Mouse (Mus musculus): Measurements from ENCODE around the gene Lat2. TPM values are rescaled to one million over a fixed set of nuclear protein-coding genes. Genes with fewer than 3 reads are reported as not detected.

Gene Lat2
- total RNA-seq, 2 experiments from 2014 or later: 3.0 to 3.3 TPM

DNA sequence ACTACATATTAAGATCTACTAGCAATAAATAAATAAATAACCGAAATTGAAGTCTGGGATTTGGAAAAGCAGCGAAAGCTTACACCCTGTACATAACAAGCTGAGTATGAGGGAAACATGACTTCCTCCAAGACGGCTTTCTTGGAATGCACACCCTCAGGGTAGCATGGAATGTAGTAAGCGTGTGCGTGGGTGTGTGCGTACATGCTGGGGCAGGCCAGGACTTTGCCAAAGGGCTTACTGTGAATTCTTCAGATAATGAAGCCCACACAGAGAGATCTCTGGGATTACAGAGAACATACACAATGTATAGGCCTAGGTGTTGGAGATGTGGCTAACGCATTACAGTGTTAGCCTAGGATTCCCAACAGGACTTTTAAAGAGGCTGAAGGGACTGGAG lies 37.3 kb downstream of the Lat2 start:
- no peak for DNase-seq
- intact Hi-C loops (cut with DNase I): no loop called here

DNA sequence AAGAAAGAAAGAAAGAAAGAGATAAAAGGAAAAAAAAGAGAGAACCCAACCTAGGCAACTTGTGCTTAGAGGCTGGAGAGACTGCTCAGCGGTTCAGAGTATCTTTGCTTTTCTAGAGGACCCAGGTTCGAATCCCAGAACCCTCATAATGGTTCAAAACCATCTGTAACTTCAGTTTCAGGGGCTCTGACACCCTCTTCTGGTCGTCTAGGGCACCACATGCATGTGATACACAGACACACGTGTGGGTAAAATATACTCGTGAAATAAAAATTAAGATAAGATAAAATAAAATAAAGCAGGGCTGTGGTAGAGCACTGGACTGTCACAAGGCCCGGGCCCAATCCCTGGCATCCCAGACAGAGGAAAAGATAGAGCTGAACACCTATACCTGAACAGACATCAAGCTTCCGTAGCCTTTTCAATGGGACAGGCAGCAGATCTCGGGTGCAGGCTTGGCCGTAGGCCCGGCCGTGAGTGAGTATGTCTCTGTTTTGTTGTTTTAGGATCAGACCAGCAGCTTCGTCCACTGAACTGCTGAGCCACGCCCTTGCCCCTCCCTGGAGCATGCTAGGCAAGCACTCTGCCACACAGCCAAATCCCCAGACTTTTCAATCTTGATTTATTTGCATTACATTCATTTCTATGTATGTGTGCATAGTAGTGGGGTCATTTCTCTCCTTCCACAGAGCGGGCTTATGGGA lies 38.2 kb downstream of the Lat2 start:
- DNase-seq: no peak
- intact Hi-C loops (cut with DNase I): no loop called here

DNA sequence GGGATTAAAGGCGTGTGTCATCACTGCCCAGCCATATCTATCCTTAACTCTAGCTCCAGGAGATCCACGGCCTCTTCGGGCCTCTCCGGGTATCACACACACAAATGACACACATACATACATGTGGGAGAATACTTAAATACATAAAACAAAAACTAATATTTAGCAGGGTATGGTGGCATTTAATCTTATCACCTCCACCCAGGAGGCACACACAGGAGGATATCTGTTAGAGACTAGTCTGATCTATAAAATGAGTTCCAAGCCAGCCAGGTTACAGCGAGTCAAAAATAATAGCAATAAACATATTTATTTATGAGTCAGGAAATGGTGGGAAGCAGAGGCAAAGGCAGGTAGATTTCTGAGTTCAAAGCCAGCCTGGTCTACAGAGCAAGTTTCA lies 39.0 kb downstream of the Lat2 start:
- no peak for DNase-seq
- intact Hi-C loops (cut with DNase I): no loop called here

DNA sequence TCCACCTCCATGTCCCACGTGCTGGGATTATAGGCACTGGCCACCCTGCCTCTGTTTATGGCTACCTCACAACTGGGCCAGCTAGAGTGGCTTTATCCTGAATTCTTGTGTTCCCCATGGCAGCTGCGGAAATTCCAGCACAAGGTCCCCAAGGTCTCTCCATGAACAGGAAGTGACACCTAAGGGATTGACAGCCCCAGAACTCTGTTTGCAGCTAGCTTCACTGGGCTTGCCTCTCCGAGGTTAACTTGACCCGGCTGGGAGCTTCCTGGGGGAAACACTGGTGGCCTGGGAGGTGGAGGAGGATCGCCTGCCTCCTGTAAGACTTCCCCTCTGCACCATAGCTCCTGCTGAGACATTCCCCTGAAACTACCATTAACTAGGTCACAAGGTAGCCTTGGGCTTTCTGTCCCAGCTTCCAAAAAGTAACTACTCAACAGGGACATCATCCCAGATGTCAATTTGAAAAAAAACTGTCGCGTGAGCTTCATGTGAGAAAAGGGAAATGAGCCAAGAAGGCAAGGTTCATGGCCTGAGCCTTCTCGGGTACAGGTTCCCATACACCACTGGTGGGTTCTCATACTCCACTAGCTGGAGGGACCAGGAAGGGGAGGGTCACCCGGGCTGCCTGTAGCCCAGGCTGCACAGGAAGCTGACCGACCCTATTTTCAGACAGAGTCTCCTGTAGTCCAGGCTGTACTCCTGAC lies 42.2 kb downstream of the Lat2 start:
- intact Hi-C loops (cut with DNase I): no loop called here
- peak in 1 of 2 experiments; percentile 34 for DNase-seq

DNA sequence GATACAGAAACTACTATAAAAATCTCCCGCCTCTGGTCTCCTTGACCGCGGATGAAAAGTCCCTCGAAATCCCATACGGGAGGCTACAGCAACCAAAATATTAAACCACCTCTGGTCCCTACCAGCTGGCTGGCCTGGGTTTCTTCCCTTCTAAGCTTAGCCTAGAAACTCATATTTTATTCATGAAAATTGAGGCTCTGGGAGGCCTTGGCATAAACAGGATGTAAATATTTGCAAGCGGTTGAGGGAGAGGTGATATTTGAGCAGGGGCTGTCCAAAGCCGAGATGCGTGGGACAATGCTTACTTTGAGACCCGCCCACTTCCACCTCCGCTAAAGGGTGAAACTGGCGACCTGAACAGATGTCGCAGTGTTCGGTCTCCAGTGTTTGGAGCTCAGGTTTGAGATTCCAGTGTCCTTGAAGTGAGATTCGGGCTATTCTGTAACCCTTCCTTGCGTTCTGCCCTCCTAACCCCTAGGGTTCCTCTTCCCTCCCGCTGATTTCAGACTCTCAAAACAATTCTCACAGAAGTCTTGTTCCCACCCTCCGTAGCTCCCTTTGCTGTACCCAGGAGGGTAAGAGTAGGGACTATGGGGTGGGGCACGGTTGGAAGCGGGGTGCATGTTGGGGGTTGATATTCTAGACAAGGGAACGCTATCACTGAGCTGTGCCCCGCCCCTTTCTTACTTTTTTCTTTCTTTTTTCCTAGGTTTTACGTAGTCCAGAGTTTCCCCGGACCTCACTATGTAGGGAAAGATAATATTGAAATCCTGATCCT lies 42.9 kb downstream of the Lat2 start:
- intact Hi-C loops (cut with DNase I): no loop called here
- peak; percentile 41 to 62 for DNase-seq

DNA sequence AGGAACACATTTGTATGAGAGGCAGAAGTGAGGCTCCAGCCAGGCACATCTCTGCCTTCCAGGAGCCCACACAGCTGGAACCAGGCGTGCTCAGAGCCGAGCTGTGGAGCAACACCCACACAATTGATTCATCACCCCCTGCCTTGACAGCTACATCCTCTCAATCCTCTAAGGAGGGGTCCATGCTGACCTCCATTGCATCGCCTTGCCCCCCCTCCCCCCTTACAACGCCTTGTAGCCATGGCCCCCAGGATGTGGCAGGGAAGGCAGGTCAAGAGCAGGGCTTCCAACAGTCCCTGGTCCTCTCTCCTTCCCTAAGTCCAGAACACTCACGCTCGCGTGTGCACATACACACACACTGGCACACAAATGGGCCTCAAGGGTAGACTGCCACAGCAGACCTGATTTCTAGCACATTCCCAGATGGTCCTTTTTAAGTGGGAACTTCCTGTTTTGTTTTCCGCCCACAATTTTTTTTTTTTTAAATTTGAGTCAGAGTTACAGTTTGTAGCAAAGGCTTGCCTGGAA lies 45.8 kb downstream of the Lat2 start:
- intact Hi-C loops (cut with DNase I): no loop called here
- DNase-seq: peak; percentile 40 to 42

DNA sequence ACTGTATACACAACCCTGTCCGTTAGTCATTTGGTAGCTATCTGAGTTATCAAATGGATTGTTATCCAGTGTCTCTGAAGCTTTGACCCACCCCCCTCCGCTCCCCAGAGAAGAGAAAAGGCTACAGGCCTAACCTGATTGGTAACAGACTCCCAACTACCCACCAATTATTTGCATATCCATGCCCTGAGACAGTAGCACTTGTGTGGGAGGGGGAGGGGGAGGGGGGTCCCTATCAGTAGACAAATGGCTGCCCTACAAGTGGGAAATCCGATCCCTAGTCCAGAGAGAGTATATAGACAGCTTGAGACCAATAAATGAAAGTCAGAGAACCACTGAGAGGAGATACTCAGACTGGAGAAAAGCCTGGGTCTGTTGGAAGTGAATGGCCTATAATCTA lies 46.8 kb downstream of the Lat2 start:
- intact Hi-C loops (cut with DNase I): no loop called here
- no peak for DNase-seq

DNA sequence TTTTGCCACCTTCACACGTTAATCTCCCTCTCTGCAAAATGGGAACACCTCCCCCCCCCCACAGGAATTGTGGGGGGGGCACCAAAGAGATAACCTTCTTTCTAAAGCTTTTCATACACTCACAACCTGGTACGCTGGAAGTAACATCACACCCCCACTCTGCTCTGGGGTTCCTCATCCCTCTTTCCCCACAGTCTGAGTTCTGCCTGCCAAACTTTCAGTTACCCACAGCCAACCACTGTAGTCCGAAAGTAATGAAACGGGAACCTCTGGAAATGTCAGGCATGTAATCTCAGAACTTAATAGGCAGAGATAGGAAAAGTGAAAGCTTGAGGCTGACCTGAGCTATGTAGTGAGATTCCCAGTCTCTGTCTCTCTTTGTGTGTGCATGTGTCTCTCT lies 47.4 kb downstream of the Lat2 start:
- intact Hi-C loops (cut with DNase I): no loop called here

DNA sequence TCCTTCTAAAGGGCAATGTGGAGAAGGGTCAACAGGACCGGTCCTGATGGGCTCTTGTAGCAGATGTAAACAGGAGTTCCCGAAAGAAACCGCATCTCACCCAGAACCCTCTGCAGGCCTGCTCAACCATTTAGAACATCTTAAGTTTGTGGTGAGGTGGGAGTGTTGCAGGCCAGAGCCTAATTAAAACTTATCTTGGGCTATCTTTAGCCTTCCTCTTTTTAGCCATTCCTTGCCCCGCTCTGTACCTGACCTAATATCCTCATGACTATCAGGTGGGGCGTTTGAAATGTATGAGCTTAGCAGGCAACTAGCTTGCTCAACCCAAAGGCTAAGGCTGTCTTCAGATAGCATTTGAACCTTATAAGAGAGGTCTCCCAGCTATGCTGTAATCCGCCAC lies 49.1 kb downstream of the Lat2 start:
- intact Hi-C loops (cut with DNase I): no loop called here
- no peak for DNase-seq

More for the DNA sequence above, 47.4 kb downstream of the Lat2 start:
- no peak for DNase-seq

DNA sequence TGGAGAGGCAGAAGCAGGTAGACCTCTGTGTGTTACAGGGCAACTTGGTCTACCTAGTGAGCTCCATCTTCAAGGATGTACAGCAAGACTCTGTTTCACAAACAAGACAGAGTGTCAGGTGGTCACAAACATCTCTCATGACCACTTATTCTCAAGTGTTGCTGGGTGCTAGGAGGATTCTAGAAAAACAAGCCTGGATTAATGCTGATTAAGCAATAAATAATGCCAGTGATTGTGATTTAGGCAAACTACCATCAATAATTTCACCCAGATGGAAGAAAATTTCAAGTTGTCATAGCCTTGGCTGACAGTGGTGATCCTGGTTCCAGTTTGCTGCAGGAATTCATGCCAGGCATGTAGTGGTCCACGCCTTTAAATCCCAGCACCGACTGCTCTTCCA lies 50.6 kb downstream of the Lat2 start:
- intact Hi-C loops (cut with DNase I): no loop called here
- no peak for DNase-seq

DNA sequence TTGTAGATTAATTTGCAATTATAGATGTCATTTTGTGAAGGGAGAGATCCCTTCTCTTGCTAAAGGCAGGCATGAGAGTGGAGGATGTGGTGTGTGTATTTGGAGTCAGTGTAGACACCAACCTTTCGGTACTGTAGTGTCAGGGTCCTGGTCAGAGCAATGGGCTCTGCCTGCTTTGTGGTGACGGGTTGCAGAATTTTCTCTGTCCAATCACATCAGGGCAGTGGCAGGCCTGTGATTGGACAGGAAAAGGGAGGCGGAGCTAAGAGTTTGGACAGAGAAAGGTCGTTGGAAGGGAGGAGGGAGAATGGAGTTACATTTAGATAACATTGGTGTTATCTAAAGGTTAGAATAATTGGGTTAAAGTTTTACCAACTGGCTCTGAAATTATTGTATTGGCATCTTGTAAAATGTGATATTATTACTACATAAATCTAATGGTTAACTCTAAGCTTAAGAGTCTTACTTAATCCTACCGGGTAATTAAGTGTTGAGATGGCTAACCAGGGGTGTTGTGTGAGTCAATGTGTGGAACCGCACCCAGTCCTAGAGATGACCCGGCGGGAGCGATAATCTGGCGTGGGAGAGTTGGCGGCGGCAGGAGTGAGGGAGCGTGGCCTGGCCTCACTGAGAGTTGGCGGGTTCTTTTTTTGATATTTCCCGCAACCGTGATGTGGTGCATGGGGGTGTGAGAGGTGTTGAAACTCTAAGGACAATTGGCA lies 54.2 kb downstream of the Lat2 start:
- intact Hi-C loops (cut with DNase I): no loop called here
- DNase-seq: no peak

DNA sequence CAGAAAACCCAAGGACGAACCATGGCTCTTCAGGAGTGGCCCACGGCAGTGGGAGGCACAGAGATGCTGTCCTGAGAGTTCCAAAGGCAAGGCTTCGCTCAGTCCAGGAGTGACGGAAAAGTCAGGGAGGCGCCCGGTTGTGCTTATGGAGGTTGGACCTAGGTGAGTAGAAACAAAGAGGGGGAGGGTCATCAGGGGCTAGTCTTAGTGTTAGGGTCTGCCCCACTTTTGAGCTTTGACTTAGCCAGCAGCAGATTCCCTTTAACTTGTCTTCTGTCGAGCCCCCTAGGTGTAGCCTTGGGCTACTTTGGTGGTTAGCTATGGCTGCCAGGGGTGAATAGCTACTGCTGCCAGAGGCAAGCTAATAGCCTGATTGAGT lies 54.8 kb downstream of the Lat2 start, which contains the start of gene Syna:
TSS of gene Syna (minus strand) at position 101 of the 379 bp plus-strand sequence.
- intact Hi-C loops (cut with DNase I): no loop called here
- DNase-seq: no peak

DNA sequence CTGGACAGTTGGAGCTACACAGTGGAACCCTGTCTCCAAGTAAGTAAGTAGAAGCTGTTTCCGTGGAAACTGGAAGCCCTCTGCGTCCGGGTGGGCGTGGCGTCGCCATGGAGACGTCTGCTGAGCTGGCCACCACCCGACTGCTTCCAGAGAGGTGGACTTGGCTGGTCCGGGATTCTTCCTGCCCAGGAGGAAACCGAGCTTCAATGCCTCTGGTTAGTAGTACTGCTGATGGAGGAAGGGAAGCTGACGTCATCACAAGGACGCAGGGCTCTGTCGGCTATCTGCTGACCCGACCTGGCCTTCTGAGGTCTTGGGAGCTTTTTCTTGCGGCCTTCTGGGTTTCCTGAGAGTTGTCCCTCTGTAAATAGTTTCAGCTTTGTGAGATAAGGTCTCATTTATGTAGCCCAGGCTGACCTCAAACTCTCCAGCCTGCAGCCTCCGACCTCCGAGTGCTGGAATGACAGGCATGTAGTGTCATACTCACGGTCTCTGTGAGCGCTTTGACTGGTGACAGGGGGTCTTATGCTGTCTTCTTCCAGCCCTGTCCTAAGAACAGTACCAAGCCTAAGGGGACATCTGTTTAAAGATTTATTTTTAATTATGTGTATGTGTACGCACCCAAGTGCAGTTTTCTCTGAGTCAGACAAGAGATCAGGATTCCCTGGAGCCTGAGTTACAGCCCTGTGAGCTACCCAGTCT lies 59.2 kb downstream of the Lat2 start:
- intact Hi-C loops (cut with DNase I): no loop called here
- DNase-seq: peak; percentile 84 to 85

DNA sequence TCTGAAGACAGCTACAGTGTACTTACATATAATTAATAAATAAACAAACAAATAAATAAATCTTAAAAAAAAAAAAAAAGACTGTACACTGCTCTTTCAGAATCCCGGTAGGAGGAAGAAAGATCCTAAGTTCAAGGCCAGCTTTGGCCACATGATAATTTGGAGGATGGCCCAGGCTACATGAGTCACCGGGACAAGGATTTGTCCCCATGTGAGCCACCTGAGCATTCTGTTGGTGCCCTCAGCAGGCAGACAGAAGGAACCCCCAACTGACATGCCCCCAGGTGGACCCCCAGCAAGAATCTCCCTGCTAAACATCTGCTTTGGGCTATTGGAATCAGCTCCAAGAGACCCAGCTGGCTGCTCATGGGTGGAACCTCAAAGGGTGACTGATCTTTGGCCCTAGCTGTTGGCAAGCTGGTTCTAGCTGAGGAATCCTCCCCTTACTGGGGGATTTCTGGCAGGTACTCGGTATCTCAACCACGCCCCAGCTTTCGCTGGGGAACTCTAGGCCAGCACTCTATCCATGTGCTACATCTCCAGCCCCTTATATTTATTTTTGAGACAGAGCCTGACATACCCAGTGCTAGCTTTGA lies 60.8 kb downstream of the Lat2 start:
- intact Hi-C loops (cut with DNase I): no loop called here
- no peak for DNase-seq

DNA sequence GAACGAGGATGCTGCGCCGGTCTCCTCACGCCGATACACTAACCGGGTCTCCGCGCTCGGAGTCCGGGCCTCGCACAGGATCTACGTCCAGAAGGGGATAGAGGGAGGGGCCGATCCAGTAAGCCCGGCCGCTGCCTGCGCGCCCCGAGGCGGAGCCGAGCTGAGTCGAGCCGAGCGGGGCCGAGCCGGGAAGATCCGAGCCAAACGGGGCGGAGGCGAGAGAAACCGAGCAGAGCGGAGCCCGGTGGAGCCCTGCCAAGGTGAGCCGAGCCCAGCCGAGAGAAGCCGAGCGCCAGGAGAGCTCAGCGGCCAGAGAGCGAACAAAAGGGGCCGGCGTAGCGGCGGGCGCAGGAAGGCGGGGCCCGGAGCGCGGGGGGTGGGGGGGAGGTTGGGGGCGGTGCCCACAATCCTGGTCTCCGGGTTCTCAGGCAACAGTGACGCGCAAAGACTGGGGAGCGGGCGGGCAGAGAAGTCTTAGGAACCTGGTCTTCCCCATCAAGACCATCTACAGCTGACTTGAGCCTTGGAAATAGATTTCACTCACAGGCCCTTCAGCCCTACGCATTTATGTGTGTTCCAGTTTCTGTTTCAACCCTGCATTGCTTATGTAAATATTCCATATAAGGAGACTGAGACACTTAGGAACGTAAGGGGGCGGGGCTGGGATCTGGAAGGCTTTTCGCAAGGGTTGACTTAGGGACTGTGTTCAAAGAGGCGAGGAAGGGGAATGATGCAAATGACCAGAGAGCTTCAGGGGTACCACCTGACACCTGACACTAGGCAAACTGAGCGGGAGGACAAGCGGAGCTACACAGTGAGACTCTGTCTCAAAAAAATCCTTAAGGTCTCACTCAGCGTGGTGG lies 62.5 kb downstream of the Lat2 start, which contains the start of gene Clip2:
TSS of gene Clip2 (minus strand) at position 325 of the 863 bp plus-strand sequence.
- intact Hi-C loops (cut with DNase I): no loop called here
- DNase-seq: peak; percentile 100

DNA sequence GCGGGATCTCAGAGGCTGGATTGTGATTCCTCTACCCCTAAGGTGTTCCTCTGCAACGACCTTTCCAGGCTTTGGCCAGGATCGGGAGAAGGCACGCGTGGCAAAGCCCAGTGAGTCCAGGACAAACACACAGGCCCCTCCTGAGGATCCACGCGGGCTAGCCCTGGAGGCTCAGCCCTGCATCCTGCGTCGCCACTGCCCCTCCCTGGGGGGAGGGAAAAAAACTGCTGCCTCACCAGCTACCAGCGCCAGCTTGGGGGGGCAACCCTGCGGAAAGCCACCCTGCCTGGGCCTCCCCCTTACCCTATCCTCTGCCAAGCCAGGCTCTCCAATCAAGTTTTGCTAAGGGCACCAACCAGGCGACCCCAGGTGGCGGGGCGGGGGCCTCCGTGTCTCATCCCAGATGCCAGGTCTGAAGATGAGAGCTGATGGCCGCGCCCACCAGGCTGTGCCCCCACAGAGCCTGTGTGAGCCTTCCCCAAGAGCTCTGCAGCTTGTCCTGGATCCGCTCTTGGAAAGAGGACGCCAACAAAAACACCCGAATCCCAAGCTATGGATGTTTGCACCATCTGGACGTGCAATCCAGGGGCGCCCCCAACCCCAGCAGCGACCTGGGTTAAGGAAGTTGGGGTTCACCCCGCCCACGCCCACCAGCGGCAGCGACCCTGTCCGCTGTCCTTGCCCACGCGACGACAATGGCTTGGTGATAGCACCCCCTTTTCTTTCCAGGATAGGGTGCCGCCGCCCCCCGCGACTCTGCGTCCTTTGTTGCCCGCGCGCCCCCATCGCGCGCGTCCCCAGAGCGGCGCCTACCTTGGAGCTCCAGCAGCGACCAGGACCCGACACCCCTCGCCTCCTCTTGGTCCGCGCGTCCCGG lies 63.4 kb downstream of the Lat2 start:
- intact Hi-C loops (cut with DNase I): no loop called here
- DNase-seq: peak; percentile 46

DNA sequence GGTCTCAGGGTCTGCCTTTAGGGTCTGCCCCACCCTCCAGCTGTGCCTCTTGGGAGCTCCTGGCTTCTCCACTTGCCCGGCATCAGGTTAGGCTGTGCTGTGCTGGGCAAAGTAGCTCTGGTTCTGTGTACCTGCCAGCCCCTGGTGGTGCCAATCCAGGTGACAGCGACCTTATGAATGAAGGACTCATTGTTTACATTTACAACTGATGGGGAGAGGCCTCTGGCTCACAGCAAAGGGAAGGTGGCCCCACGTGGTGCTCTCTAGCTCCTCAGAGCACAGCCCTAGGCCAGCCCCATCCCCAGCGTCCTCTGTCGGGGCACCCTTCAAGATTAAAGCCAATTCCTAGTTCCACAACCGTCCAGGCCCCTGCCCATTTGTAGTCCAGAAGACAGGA lies 64.0 kb downstream of the Lat2 start:
- intact Hi-C loops (cut with DNase I): no loop called here
- no peak for DNase-seq

Data from heart, postnatal 14 days (tissue).